Mouse (Mus musculus) neural tube, embryonic 12.5 days (tissue): ENCODE results near the gene Sec24c. TPM values are rescaled to one million over a fixed set of nuclear protein-coding genes. Genes with fewer than 3 reads are reported as not detected.

Source experiments
- ATAC-seq: fragments of 200-750 bp; cut with Nextera tagmentation; 2 replicates; pipeline ENCODE4 v1.8.0; 2017; ENCODE audit warnings: low read depth, mild to moderate bottlenecking, moderate TSS enrichment, moderate library complexity; ENCODE audit not compliant: low FRiP score
- H3K27ac ChIP-seq: fragments of 300-500 bp; sonication (generic); 2 replicates; pipeline ENCODE4 v1.5.1; 2016
- H3K27me3 ChIP-seq: fragments of 300-500 bp; sonication (generic); replicated peaks from 2 replicates; pipeline ENCODE4 v1.6.1; 2016; ENCODE audit warnings: mild to moderate bottlenecking
- H3K36me3 ChIP-seq: fragments of 300-500 bp; sonication (generic); 2 replicates; pipeline ENCODE4 v1.6.1; 2016; ENCODE audit warnings: mild to moderate bottlenecking
- H3K4me1 ChIP-seq: fragments of 300-500 bp; sonication (generic); 2 replicates; pipeline ENCODE4 v1.6.1; 2016
- H3K4me2 ChIP-seq: fragments of 300-500 bp; sonication (generic); replicated peaks from 2 replicates; pipeline ENCODE4 v1.6.1; 2016; ENCODE audit warnings: mild to moderate bottlenecking
- H3K4me3 ChIP-seq: fragments of 300-500 bp; sonication (generic); 2 replicates; pipeline ENCODE4 v1.5.1; 2016
- H3K9ac ChIP-seq: fragments of 300-500 bp; sonication (generic); 2 replicates; pipeline ENCODE4 v1.6.1; 2016; ENCODE audit warnings: mild to moderate bottlenecking
- H3K9me3 ChIP-seq: fragments of 300-500 bp; sonication (generic); 2 replicates; pipeline ENCODE4 v1.6.1; 2016; ENCODE audit warnings: mild to moderate bottlenecking
- WGBS: fragments of 180-500 bp; shearing (Covaris S2); methylation state at CpG from one replicate; pipeline ENCODE4 v1.1.7; 2016; 5-methylcytosine and 5-hydroxymethylcytosine counted together
- polyA plus RNA-seq: library from polyadenylated mRNA; unstranded; fragments of >200 nt; fragmentation: Nextera tagmentation; extraction: Ambion mirVana; gene quantifications from 2 replicates; pipeline ENCODE4 v1.2.1, GENCODE M21; 2016

Gene Sec24c
- polyA plus RNA-seq, 1 experiment from 2014 or later = 99.7 TPM

DNA sequence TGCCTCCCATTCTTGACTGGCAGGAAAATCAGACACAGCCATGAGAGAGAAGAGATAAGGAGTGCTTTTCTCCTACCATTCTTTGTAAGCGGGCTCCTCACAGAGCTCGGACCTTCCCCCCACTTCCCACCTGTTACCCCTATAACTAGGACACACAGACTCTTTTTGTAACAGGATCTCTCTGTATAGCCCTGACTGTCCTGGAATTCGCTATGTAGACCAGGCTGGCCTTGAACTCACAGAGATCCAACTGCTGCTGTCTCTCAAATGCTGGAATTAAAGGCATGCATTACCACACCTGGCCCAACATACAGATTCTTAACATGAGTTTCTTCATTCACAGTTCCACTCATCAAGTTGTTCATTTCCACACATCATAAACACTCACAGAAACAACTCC is 11.4 kb upstream of the Sec24c start:
- no peak for ATAC-seq
- H3K9me3 ChIP-seq = no peaks in the 10 kb centered on the region
- H3K4me2 ChIP-seq = no peak overlapping the region
- WGBS = 92% methylated on average over 3 of the region's 3 CpGs
- H3K27ac ChIP-seq = no peak overlapping the region
- peaks cover 19% of the 10 kb centered on the region for H3K27me3 ChIP-seq
- H3K4me3 ChIP-seq = no peak overlapping the region
- peaks cover 19% of the 10 kb centered on the region for H3K4me1 ChIP-seq
- no peak overlapping the region for H3K9ac ChIP-seq
- no peaks in the 10 kb centered on the region for H3K36me3 ChIP-seq

DNA sequence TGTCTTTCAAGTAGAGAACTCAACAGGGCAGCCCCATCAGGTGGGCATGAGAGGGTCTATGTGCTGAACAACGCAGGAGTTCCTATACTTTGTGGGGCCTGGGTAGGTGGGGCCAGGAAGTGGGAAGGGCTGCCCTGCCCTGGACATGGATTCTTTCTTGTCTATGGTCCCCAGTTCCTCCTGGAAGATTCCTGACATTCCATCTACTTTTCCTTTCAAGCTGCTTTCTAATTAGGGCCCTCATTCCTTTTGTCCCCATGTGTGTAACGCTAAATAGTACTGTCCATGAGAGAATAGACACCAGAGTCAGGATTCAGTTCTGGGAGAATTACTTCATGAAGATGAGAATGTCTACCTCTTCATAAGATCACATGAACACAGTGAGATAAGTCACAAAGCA is 10.5 kb upstream of the Sec24c start:
- H3K27me3 ChIP-seq = peaks cover 28% of the 10 kb centered on the region
- ATAC-seq = no peak
- H3K4me1 ChIP-seq = peaks cover 19% of the 10 kb centered on the region
- H3K4me3 ChIP-seq = no peak overlapping the region
- no peak overlapping the region for H3K9ac ChIP-seq
- H3K9me3 ChIP-seq = no peaks in the 10 kb centered on the region
- no peaks in the 10 kb centered on the region for H3K36me3 ChIP-seq
- H3K4me2 ChIP-seq = no peak overlapping the region
- WGBS = 75% methylated on average over 2 of the region's 2 CpGs
- no peak overlapping the region for H3K27ac ChIP-seq

DNA sequence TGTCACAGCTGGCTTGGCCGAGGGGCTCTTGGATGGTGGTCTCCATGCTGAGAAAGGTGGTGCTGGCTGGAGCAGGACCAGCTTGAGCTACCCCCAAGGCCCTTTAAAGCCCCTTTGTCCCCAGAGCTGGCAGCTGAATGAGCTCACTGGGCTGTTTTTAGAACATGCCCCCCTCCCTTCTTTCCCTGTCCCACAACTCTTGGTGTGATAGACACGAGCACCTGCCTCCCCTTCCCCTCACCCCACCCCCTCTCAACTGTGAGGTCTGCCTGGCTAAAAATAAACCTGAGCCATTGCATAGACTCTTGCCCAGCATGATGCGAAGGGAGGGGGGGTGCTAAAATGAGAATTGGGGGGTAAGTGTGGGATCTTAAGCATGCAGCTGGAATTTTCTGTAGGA is 9.7 kb upstream of the Sec24c start:
- H3K27me3 ChIP-seq = peaks cover 28% of the 10 kb centered on the region
- H3K9ac ChIP-seq = no peak overlapping the region
- H3K9me3 ChIP-seq = no peaks in the 10 kb centered on the region
- H3K4me1 ChIP-seq = peaks cover 19% of the 10 kb centered on the region
- no peak overlapping the region for H3K4me2 ChIP-seq
- 60% methylated on average over 3 of the region's 3 CpGs for WGBS
- H3K27ac ChIP-seq = no peak overlapping the region
- no peaks in the 10 kb centered on the region for H3K36me3 ChIP-seq
- H3K4me3 ChIP-seq = no peak overlapping the region
- no peak for ATAC-seq

DNA sequence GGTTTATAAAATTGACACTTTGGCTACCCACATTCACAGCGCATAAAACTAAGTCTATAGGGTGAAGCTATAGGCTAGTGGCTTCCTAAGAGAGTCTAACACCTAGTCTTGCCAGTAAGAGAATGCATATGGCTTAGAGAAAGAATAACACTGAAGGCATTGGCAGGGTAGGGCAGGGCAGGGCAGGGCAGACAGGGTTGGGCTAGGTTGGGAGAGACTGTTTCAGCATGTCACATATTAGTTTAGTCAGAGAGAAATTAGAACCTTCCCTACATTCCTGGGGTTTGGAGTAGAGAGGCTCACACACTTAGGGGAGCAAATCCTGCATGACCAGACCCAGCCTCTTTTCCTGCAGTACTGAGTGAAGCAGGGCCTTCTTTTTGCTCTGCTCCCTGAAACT is 6.6 kb upstream of the Sec24c start:
- no peaks in the 10 kb centered on the region for H3K9me3 ChIP-seq
- peaks cover 31% of the 10 kb centered on the region for H3K27me3 ChIP-seq
- H3K36me3 ChIP-seq = no peaks in the 10 kb centered on the region
- 73% methylated on average over 1 of the region's 1 CpGs for WGBS
- ATAC-seq = no peak
- H3K9ac ChIP-seq = no peak overlapping the region
- H3K4me1 ChIP-seq = peaks cover 5% of the 10 kb centered on the region; the same call in 1 of the 2 replicates
- H3K4me3 ChIP-seq = no peak overlapping the region
- H3K27ac ChIP-seq = no peak overlapping the region
- no peak overlapping the region for H3K4me2 ChIP-seq

DNA sequence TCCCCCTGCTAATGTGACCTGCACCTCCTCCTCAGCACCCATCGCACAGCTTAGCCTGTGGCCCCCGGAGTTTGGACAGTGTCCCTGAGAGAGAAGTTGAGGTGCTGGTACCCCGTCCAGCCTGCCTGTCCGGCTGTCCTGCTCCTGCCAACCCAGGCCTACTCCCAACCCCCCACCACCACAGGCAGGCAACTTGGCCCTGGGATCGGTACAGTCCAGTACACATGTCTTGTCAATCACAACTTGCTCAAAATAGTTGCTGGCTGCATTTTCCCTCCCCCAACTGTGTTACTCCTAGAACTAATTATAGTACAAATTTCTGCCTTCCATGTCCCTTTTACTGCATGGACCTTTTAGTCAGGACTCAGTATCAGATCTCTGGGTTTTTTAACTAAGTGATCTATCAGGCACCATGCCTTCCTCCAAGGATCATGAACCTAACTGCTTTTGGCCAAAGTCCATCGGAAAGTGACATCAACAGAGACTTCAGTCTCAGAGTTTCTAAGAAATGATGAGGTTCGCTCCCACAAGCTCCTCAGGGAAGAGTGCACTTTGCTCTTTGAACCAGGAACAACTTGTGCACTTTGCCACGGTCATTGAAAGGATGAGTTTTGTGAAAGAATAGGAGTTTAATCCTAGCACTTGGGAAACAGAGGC is 5.8 kb upstream of the Sec24c start, which contains the start of gene Synpo2l:
Synpo2l (minus strand) TSS at position 201 of the 657 bp plus-strand sequence.
- Histone ChIP-seq H3K4me1 (peaks cover 5% of the 10 kb centered on the region; the same call in 1 of the 2 replicates), H3K9ac (no peak within 1 kb of the TSS), H3K4me3 (no peak within 1 kb of the TSS), H3K27me3 (peaks cover 26% of the 10 kb centered on the region), H3K9me3 (no peaks in the 10 kb centered on the region), H3K36me3 (no peaks in the 10 kb centered on the region), H3K4me2 (no peak within 1 kb of the TSS), H3K27ac (no peak within 1 kb of the TSS)
- WGBS = 86% methylated on average over 8 of the region's 8 CpGs
- ATAC-seq = no peak

DNA sequence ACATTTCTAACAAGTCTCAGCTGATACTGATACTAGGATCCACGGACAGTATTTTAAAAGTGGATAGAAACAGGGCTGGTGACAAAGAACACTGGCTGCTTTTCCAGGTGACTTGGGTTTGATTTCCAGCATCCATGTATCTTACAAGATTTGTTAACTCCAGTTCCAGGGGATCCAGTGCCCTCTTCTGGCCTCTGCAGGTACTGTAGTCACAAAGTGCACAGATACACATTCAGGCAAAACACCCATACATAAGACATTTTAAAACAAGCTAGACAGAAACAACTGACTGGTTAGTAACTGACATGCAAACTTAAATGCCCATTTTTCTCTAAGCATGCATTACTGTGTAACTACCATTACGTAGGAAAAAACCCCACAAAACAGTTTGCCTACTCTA is 1.1 kb upstream of the Sec24c start:
- ATAC-seq = no peak
- Histone ChIP-seq H3K9me3 (no peaks in the 10 kb centered on the region), H3K27me3 (peaks cover 13% of the 10 kb centered on the region), H3K36me3 (peaks cover 17% of the 10 kb centered on the region), H3K4me1 (peaks cover 8% of the 10 kb centered on the region), H3K27ac (no peak overlapping the region), H3K9ac (no peak overlapping the region), H3K4me3 (no peak overlapping the region), H3K4me2 (no peak overlapping the region)
- 88% methylated on average over 2 of the region's 2 CpGs for whole genome bisulfite sequencing

DNA sequence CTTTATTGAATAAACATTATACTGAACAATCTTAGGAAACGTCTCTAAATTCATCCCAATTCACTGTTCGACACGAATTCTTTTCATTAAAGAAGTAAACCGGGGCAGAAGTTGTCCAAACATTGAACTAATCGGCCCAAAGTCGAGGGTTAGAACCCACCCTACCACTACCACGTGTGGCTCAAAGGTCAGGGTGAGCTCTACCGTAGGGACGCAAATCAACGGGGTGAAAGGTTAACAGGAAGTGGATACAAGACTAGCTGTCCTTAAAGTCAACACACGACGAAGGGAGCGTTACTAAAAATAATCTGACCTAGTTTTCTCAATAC is 409 bp upstream of the Sec24c start:
- Histone ChIP-seq H3K27ac (no peak overlapping the region), H3K9ac (0 out of 2 replicates have a peak overlapping the region, but pooled peaks have one; percentile 33), H3K4me3 (peak overlapping the region; percentile 60), H3K9me3 (no peaks in the 10 kb centered on the region), H3K27me3 (peaks cover 7% of the 10 kb centered on the region; the same call in 1 of the 2 replicates), H3K4me1 (peaks cover 8% of the 10 kb centered on the region), H3K4me2 (peak overlapping the region; percentile 70), H3K36me3 (peaks cover 24% of the 10 kb centered on the region)
- WGBS = 14% methylated on average over 13 of the region's 13 CpGs
- ATAC-seq = peak; percentile 78

DNA sequence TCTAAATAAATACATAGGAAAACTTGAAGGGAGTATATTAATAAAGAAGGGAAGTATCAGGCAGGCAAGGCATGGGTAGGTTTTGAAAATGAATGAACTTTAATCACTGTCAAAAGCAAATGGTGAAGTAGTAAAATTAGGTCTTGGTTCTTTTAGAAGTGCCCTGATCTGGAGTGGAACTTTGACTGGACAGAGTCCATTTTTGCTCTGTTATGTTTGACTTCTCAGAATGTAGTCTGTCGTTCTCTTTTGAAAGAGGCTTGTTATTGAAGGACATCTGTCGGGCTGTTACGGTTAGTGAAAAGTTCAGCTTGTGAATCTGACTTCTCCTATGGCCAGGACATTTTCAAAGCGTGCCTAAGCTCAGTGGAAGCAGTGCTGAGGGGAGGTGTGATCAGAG is 3.8 kb downstream of the Sec24c start:
- Histone ChIP-seq H3K9me3 (no peaks in the 10 kb centered on the region), H3K27ac (no peak overlapping the region), H3K4me2 (no peak overlapping the region), H3K9ac (no peak overlapping the region), H3K4me3 (no peak overlapping the region), H3K27me3 (no peaks in the 10 kb centered on the region), H3K36me3 (peaks cover 65% of the 10 kb centered on the region), H3K4me1 (peaks cover 8% of the 10 kb centered on the region)
- WGBS = 94% methylated on average over 4 of the region's 4 CpGs
- no peak for ATAC-seq

DNA sequence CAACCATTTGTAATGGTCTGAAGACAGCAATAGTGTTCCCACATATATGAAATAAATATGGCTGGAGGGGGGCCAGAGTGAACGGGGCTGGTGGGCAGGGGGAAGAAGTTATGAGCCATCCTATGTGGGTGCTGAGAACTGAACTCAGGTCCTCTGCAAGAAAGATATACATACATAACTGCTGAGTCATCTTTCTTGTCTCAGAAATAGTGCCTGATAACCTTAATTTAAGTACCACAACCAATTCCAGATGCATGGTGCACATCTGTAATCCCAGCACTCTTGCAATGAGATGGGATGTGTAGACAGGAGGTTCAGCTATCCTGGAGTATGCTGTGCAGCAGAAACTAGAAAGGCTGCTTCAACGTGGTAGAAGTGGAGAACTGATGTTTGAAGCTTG is 7.6 kb downstream of the Sec24c start:
- ATAC-seq = no peak
- Histone ChIP-seq H3K36me3 (peaks cover 93% of the 10 kb centered on the region), H3K4me2 (no peak overlapping the region), H3K4me3 (no peak overlapping the region), H3K9me3 (no peaks in the 10 kb centered on the region), H3K27me3 (no peaks in the 10 kb centered on the region), H3K9ac (no peak overlapping the region), H3K4me1 (no peaks in the 10 kb centered on the region), H3K27ac (no peak overlapping the region)
- 92% methylated on average over 2 of the region's 2 CpGs for WGBS

DNA sequence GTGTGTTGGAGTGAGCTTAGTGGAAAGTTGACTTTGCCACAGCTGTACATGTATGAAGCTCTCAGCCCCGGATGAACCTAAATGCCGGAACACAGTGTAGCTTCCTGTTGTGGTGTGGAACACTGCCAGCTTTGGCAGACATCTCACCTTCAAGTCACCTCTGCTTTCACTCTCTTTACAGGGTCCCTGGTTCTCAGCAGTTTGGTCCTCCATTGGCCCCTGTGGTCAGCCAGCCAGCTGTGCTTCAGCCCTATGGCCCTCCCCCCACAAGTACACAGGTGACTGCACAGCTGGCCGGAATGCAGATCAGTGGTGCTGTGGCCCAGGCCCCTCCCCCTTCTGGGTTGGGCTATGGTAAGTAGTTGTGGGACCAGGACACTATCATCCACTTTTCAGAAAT is 8.4 kb downstream of the Sec24c start:
- Histone ChIP-seq H3K27ac (no peak overlapping the region), H3K36me3 (peaks cover 97% of the 10 kb centered on the region), H3K27me3 (no peaks in the 10 kb centered on the region), H3K9me3 (no peaks in the 10 kb centered on the region), H3K4me1 (no peaks in the 10 kb centered on the region), H3K4me3 (no peak overlapping the region), H3K4me2 (no peak overlapping the region), H3K9ac (no peak overlapping the region)
- no peak for ATAC-seq
- WGBS = 85% methylated on average over 3 of the region's 3 CpGs

DNA sequence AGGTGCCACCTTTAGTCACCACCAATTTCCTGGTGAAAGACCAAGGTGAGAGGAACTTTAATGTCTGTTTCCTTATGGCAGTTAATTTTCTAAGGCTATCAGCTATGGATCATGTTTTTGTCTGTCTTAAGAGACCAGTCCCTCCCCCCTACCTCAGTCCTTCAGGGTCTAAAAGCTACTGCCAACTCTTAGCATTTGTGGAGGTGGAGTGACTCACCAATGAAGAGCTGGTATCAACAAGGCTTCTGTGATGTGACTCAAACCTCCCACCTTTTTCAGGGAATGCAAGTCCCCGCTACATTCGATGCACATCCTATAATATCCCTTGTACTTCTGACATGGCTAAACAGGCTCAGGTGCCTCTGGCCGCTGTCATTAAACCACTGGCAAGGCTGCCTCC is 12.5 kb downstream of the Sec24c start:
- no peak overlapping the region for H3K4me3 ChIP-seq
- H3K9ac ChIP-seq = no peak overlapping the region
- H3K27me3 ChIP-seq = no peaks in the 10 kb centered on the region
- H3K27ac ChIP-seq = no peak overlapping the region
- no peaks in the 10 kb centered on the region for H3K9me3 ChIP-seq
- H3K4me1 ChIP-seq = no peaks in the 10 kb centered on the region
- H3K36me3 ChIP-seq = peaks cover 98% of the 10 kb centered on the region
- no peak for ATAC-seq
- 94% methylated on average over 3 of the region's 3 CpGs for WGBS
- no peak overlapping the region for H3K4me2 ChIP-seq

DNA sequence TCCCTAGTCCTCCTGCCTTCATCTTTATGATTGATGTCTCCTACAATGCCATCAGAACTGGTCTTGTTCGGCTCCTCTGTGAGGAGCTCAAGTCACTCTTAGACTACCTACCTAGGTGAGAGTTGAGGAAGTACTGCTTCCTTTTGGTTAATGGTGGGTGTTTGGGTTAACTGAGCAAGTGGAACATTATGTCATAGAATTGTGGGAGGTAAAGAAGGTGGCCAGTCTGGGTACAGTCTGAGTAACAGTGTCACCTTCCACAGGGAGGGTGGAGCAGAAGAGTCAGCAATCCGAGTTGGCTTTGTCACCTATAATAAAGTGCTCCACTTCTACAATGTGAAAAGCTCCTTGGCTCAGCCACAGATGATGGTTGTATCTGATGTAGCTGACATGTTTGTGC is 14.9 kb downstream of the Sec24c start:
- WGBS = 89% methylated on average over 2 of the region's 2 CpGs
- Histone ChIP-seq H3K36me3 (peaks cover 98% of the 10 kb centered on the region), H3K4me2 (no peak overlapping the region), H3K27me3 (no peaks in the 10 kb centered on the region), H3K4me3 (no peak overlapping the region), H3K27ac (no peak overlapping the region), H3K4me1 (no peaks in the 10 kb centered on the region), H3K9me3 (no peaks in the 10 kb centered on the region), H3K9ac (no peak overlapping the region)
- ATAC-seq = no peak

DNA sequence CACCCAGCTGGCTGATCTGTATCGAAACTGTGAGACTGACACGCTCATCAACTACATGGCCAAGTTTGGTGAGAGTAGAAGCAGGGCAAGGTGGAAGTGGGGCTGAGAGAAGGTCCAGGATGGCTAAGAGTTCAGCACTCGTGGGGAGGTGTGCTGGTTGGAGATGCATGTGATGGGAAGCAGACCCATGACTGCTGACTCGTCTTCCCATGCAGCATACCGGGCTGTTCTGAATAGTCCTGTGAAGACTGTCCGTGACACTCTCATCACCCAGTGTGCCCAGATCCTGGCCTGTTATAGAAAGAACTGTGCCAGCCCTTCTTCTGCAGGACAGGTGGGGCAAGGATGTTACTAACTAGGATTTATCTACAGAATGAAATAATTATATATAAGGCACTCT is 17.7 kb downstream of the Sec24c start:
- WGBS = 93% methylated on average over 6 of the region's 6 CpGs
- H3K4me2 ChIP-seq = no peak overlapping the region

More for the DNA sequence above, 17.7 kb downstream of the Sec24c start:
- Histone ChIP-seq H3K36me3 (peaks cover 74% of the 10 kb centered on the region), H3K27me3 (no peaks in the 10 kb centered on the region), H3K9ac (no peak overlapping the region), H3K9me3 (no peaks in the 10 kb centered on the region), H3K4me1 (peaks cover 17% of the 10 kb centered on the region), H3K4me3 (no peak overlapping the region), H3K27ac (no peak overlapping the region)
- no peak for ATAC-seq
